Mouse (Mus musculus): ENCODE measurements around the gene Rnf208.

GRCm38 (mm10) chr2:25286314-25286713, 44.3 kb downstream of the Rnf208 start:
- TF ChIP-seq CTCF (conservative IDR thresholded peaks at IDR 0.05; ENCODE audit: insufficient read depth, insufficient read length, low read depth, low read length) (no peak), POLR2A (IDR thresholded peaks at IDR 0.05; ENCODE audit: low read depth, low read length) (no peak)

Measured in kidney, adult 2 months (tissue).